Mouse (Mus musculus): Measurements from ENCODE around the gene Gm28557. TPM values are rescaled to one million over a fixed set of nuclear protein-coding genes. Genes with fewer than 3 reads are reported as not detected.
A peak's percentile ranks its signal among the peaks of the same experiment; 100 is the strongest.

Gene Gm28557
- polyA plus RNA-seq, 1 experiment: 1.8 TPM

DNA sequence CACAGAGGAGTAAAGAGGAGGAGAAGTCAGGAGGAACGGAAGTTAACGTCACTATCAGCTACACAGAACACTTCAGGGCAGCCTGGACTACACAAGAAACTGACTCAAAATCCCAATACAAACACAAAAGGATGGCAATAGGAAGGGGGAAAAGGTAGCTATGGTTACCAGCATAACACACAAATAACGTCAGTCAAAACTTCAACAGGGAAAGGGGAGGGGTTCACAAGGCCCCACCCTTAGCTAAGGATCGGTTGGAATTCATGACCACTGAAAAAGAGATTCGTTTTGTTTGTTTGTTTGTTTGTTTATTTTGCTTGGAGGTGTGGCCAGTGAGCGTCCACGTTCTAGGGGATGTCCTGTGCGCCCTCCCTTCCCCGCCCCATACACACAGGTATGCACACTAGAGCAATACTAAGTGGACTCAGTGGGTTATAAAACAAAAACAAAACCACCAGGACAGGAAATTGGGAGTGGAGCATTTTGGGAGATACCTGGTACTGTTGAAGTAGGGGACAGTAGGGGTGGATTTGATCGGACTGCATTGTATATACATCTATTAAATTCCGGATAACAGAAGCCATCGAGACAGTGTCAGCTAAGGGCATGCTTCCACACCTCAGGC is 48.1 kb downstream of the Gm28557 start:
- peak overlapping the region; percentile 10; the same call in 1 of the 2 replicates for H3K27ac ChIP-seq (ENCODE audit: insufficient read depth, low read length)
- peak overlapping the region; percentile 84 for H3K4me3 ChIP-seq (ENCODE audit: insufficient read depth, low read length)
- no peaks in the 10 kb centered on the region; the same call in 1 of the 2 replicates for H3K4me1 ChIP-seq (ENCODE audit: control insufficient read depth, insufficient read depth, low read length)
- TF ChIP-seq POLR2A (IDR thresholded peaks at IDR 0.05; ENCODE audit: low read depth, low read length) (no peak), CTCF (IDR thresholded peaks at IDR 0.05; ENCODE audit: borderline replicate concordance, insufficient read depth, low read length) (no peak)

Other genes with a start within 250 kb of the Gm28557 start
- gene Gm10767, start 203.7 kb downstream of the Gm28557 start, polyA plus RNA-seq (2011; ENCODE audit: insufficient read length, low read depth, missing spikeins): 0.65 and 1.7 TPM in 2 replicates
- gene Zfp712, start 47.4 kb downstream of the Gm28557 start, polyA plus RNA-seq (2011; ENCODE audit: insufficient read length, low read depth, missing spikeins): 1.2 and 2.4 TPM in 2 replicates
- gene Zfp708, start 10.6 kb downstream of the Gm28557 start, polyA plus RNA-seq (2011; ENCODE audit: insufficient read length, low read depth, missing spikeins): 0.94 and 3.2 TPM in 2 replicates
- gene Rslcan18, start 7.7 kb upstream of the Gm28557 start, polyA plus RNA-seq (2011; ENCODE audit: insufficient read length, low read depth, missing spikeins): 0.43 and 0.98 TPM in 2 replicates
- gene Zfp759, start 13.1 kb upstream of the Gm28557 start, polyA plus RNA-seq (2011; ENCODE audit: insufficient read length, low read depth, missing spikeins): 2.3 and 4.2 TPM in 2 replicates
- gene Rsl1, start 64.6 kb upstream of the Gm28557 start, polyA plus RNA-seq (2011; ENCODE audit: insufficient read length, low read depth, missing spikeins): 6.5 and 7.3 TPM in 2 replicates
- gene Zfp455, start 85.9 kb upstream of the Gm28557 start, polyA plus RNA-seq (2011; ENCODE audit: insufficient read length, low read depth, missing spikeins): 1.2 and 1.5 TPM in 2 replicates
- gene Zfp458, start 169.9 kb upstream of the Gm28557 start, polyA plus RNA-seq (2011; ENCODE audit: insufficient read length, low read depth, missing spikeins): 3.3 and 4.6 TPM in 2 replicates
- gene Zfp457, start 197.9 kb upstream of the Gm28557 start, polyA plus RNA-seq (2011; ENCODE audit: insufficient read length, low read depth, missing spikeins): 0.57 and 1.6 TPM in 2 replicates
- 6.4 and 8.6 TPM in 2 replicates for gene Zfp595, start 224.0 kb upstream of the Gm28557 start, polyA plus RNA-seq (2011; ENCODE audit: insufficient read length, low read depth, missing spikeins)

Measured in embryonic fibroblast, embryonic 13.5 days (primary cell).